21 mouse cellular contexts compared by ENCODE assay signal in the genomic region with DNA sequence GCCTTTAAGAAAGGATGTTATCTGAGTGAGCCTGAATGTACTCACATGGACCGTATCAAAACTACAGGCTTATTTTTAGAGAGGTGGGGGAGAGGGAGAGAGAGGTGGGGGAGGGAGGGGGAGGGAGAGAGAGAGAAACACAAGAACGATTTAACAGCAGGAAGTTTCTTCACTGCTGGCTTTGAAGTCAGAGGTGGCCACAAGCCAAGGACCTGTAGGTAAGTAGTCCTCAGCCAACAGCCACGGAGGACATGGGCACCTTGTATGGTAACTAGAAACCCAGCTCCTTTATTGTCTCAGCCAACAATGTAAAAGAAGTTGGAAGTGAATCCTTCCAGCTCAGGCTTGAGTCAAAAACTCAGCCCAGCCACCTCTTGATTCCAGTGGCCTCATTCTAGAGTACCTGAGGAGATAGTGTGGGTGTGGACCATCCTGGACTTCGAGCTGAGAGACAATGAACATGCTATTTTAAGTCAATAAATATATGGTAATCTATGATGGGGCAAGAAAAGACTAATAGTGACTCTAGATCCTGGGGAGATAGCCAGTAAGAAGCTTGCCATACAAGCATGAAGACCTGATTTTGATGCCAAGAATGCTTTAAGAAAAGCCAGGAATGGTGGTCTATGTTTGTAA. TPM values are rescaled to one million over a fixed set of nuclear protein-coding genes. Genes with fewer than 3 reads are reported as not detected.
DNase-seq lines count a peak whose midpoint lies in the region; ATAC-seq and TF ChIP-seq lines count a peak whose summit lies in the region.
"Had no signal": no experiment of that assay in that cellular context is flagged by ENCODE, and none has a peak within 500 bp of the region (broad histone marks: within the 10 kb centered on the region; RNA-seq: fewer than 3 reads in every experiment).

No protein-coding gene starts in this region.

- no peaks in the 10 kb centered on the region for H3K9me3 ChIP-seq in lung, embryonic 14.5 days (ENCODE audit: low read depth, low read length)
- H3K9me3 ChIP-seq: embryonic facial prominence, embryonic 15.5 days; heart, embryonic 12.5 days; kidney, embryonic 15.5 days; limb, embryonic 13.5 days had no signal

- no peaks in the 10 kb centered on the region for H3K36me3 ChIP-seq in lung, embryonic 14.5 days (ENCODE audit: insufficient read depth)
- H3K36me3 ChIP-seq in small intestine, adult 2 months (ENCODE audit: control insufficient read depth, insufficient read depth, low read length), result no peaks in the 10 kb centered on the region; the same call in 1 of the 2 replicates
- H3K36me3 ChIP-seq: embryonic facial prominence, embryonic 15.5 days; heart, embryonic 12.5 days; kidney, embryonic 15.5 days; limb, embryonic 13.5 days had no signal

- H3K27me3 ChIP-seq in lung, embryonic 14.5 days (ENCODE audit: insufficient read depth, low read length), result no peaks in the 10 kb centered on the region
- H3K27me3 ChIP-seq in small intestine, adult 2 months (ENCODE audit: control insufficient read depth, insufficient read depth, low read length), result no peaks in the 10 kb centered on the region
- H3K27me3 ChIP-seq: heart, embryonic 12.5 days; kidney, embryonic 15.5 days; limb, embryonic 13.5 days had no signal

- H3K4me1 ChIP-seq in lung, embryonic 14.5 days (ENCODE audit: insufficient read depth), result no peaks in the 10 kb centered on the region
- peaks cover 20% of the 10 kb centered on the region; the same call in 1 of the 2 replicates for H3K4me1 ChIP-seq in small intestine, adult 2 months (ENCODE audit: control insufficient read depth, insufficient read depth, insufficient read length, low read length)
- H3K4me1 ChIP-seq: embryonic facial prominence, embryonic 15.5 days; limb, embryonic 13.5 days had no signal

- 24% methylated on average over 4 of the region's 4 CpGs for WGBS in lung, embryonic 14.5 days
- WGBS in small intestine, adult 2 months, result 4% methylated on average over 4 of the region's 4 CpGs

- no peak overlapping the region for H3K4me3 ChIP-seq in lung, embryonic 14.5 days (ENCODE audit: low read depth, low read length)
- no peak overlapping the region for H3K4me3 ChIP-seq in small intestine, adult 2 months (ENCODE audit: low read depth, low read length)
- no peak overlapping the region for H3K4me3 ChIP-seq in layer of hippocampus, adult 2 months
- H3K4me3 ChIP-seq: embryonic facial prominence, embryonic 15.5 days; gastrocnemius, adult 2 months; heart, embryonic 12.5 days; kidney, embryonic 15.5 days; limb, embryonic 13.5 days had no signal

- no peak for TF ChIP-seq POLR2A in small intestine, adult 2 months (IDR thresholded peaks at IDR 0.05; ENCODE audit: low read depth, low read length)

- TF ChIP-seq CTCF in lung, embryonic 14.5 days (IDR thresholded peaks at IDR 0.05; ENCODE audit: low read depth), result no peak
- TF ChIP-seq CTCF in small intestine, adult 2 months (IDR thresholded peaks at IDR 0.05; ENCODE audit: extremely low read depth, insufficient read length, insufficient replicate concordance, low read depth, low read length), result no peak
- TF ChIP-seq CTCF in layer of hippocampus, adult 2 months (conservative IDR thresholded peaks at IDR 0.05), result no peak

- H3K9ac ChIP-seq in lung, embryonic 14.5 days, result no peak overlapping the region
- H3K9ac ChIP-seq: embryonic facial prominence, embryonic 15.5 days; heart, embryonic 12.5 days; hindbrain, embryonic 14.5 days; kidney, embryonic 15.5 days; limb, embryonic 13.5 days; liver, embryonic 14.5 days had no signal

- peak; percentile 33 for DNase-seq in cerebellum, adult 9-11 months
- no peak for DNase-seq in cerebellum, adult 11 months
- peak; percentile 38 to 63 for DNase-seq in cerebellum, postnatal 25 days
- DNase-seq in lung, embryonic 14.5 days, result peak; percentile 28
- DNase-seq in retina, embryonic 14.5 days (ENCODE audit: low spot score), result no peak
- DNase-seq in layer of hippocampus, adult 2 months (ENCODE audit: low spot score in 2 of 2), result no peak
- DNase-seq: adrenal gland, postnatal 36 days; B cell, adult 2 months; gastrocnemius, adult 2 months; heart, postnatal 14 days; kidney, postnatal 4 days; right cerebral cortex, postnatal 4 days; thymus, postnatal 25 days had no signal

- no peak overlapping the region for H3K27ac ChIP-seq in lung, embryonic 14.5 days (ENCODE audit: low read depth)
- H3K27ac ChIP-seq in small intestine, adult 2 months (ENCODE audit: insufficient read depth, low read depth, low read length), result peak overlapping the region; percentile 80
- no peak overlapping the region for H3K27ac ChIP-seq in layer of hippocampus, adult 2 months
- H3K27ac ChIP-seq: embryonic facial prominence, embryonic 15.5 days; gastrocnemius, adult 2 months; hindbrain, embryonic 14.5 days; kidney, embryonic 15.5 days; limb, embryonic 13.5 days; liver, embryonic 14.5 days had no signal

- H3K4me2 ChIP-seq in lung, embryonic 14.5 days, result no peak overlapping the region
- H3K4me2 ChIP-seq: embryonic facial prominence, embryonic 15.5 days; heart, embryonic 12.5 days; hindbrain, embryonic 14.5 days; kidney, embryonic 15.5 days; limb, embryonic 13.5 days; midbrain, embryonic 11.5 days had no signal

- no peak for ATAC-seq in lung, embryonic 14.5 days (ENCODE audit: insufficient read depth)

RNA-seq across cellular contexts. Expression of a gene that starts 24.2 kb away (rescaled TPM):
- polyA plus RNA-seq in lung, embryonic 14.5 days (2014; fragmentation: Nextera tagmentation; extraction: Ambion mirVana), result 3.5 and 3.8 TPM in 2 replicates
- polyA plus RNA-seq in small intestine, adult 2 months (2012; rRNA removed), result 2.4 and 4.7 TPM in 2 replicates
- 10 to 100 TPM; 16.5 to 18.9 TPM for total RNA-seq in layer of hippocampus, adult 2 months (2021)

RNA-seq across cellular contexts. Expression of a gene that starts 52.8 kb away (rescaled TPM):
- polyA plus RNA-seq in lung, embryonic 14.5 days (2014; fragmentation: Nextera tagmentation; extraction: Ambion mirVana), result 11.8 and 12.5 TPM in 2 replicates
- polyA plus RNA-seq in small intestine, adult 2 months (2012; rRNA removed), result 4.3 and 5.8 TPM in 2 replicates
- total RNA-seq in layer of hippocampus, adult 2 months (2021), result 1 to 10 TPM; 7.5 to 9.8 TPM

RNA-seq across cellular contexts. Expression of a gene that starts 54.0 kb away (rescaled TPM):
- polyA plus RNA-seq in lung, embryonic 14.5 days (2014; fragmentation: Nextera tagmentation; extraction: Ambion mirVana), result 27.5 and 28.4 TPM in 2 replicates
- 1.5 and 2.8 TPM in 2 replicates for polyA plus RNA-seq in small intestine, adult 2 months (2012; rRNA removed)
- 10 to 100 TPM; 10.5 to 12.4 TPM for total RNA-seq in layer of hippocampus, adult 2 months (2021)

Comparison
In these comparisons a context has a peak if more than half of its experiments do, and no peak if none do; other contexts are left out.
1. DNase-seq: peak in cerebellum, adult 9-11 months (single experiment), cerebellum, postnatal 25 days (2 of 2) and lung, embryonic 14.5 days (single experiment); none in cerebellum, adult 11 months (single experiment), retina, embryonic 14.5 days (single experiment) and layer of hippocampus, adult 2 months (0 of 2).